8 mouse cellular contexts compared by ENCODE assay signal in the genomic region with DNA sequence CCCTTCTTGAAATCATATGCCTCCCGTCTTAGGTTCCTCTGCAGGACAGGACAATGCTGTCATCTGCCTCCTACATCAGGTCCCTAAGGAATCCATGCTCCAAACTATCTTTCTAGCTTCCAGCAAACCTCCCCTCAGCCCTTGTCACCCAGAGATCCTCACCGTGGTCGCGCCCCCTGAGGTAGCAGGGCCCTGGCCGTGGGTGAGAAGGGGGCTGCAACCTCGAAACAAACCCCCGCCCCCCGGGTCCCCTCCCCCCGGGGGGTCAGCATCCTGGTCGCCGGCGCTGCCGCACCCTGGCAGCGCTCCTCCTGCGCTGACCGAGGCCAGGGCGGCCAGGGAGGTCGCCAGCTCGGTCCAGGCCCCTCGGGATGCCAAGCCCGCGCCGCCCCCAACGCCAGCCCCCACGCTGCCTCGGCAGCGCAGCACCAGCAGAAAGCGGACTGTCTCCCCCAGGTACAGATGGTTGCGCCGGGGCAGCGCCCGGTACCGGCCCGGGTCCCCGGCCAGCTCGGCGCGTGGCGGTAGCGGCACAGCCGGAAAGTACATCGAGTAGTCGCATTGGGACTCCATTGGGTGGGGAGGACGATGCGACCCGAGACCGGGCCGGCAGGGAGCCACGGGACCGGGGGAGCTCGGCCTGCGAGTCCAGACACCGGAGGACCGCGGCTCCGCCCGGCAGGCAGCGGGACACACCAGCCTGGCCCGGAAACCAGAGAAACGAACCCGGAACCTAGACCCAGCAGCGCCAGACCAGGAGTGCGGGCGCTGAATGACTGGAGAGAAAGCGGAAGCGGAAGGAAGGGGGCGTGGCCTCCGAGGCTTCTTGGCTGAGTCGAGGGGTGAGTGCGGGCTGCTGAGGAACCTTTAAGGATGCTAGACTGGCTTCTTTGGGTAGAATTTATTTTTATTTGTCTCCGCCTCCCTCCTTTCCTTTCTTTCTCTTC. TPM values are rescaled to one million over a fixed set of nuclear protein-coding genes. Genes with fewer than 3 reads are reported as not detected.
DNase-seq lines count a peak whose midpoint lies in the region; ATAC-seq lines count a peak whose summit lies in the region.

A gene (minus strand): TSS at position 774 of the 947 bp plus-strand sequence.

- no peaks in the 10 kb centered on the region for H3K27me3 ChIP-seq in forebrain, embryonic 10.5 days (ENCODE audit: poor library complexity, severe bottlenecking)
- H3K27me3 ChIP-seq in heart, embryonic 15.5 days: no peaks in the 10 kb centered on the region
- no peaks in the 10 kb centered on the region for H3K27me3 ChIP-seq in liver, embryonic 15.5 days
- no peaks in the 10 kb centered on the region for H3K27me3 ChIP-seq in neural tube, embryonic 12.5 days (replicated peaks)

- peaks cover 54% of the 10 kb centered on the region for H3K36me3 ChIP-seq in forebrain, embryonic 10.5 days (replicated peaks)
- H3K36me3 ChIP-seq in heart, embryonic 15.5 days: peaks cover 27% of the 10 kb centered on the region
- peaks cover 32% of the 10 kb centered on the region for H3K36me3 ChIP-seq in liver, embryonic 15.5 days (replicated peaks)
- peaks cover 46% of the 10 kb centered on the region for H3K36me3 ChIP-seq in neural tube, embryonic 12.5 days

- H3K27ac ChIP-seq in forebrain, embryonic 10.5 days: peak within 1 kb of the TSS; percentile 93
- peak within 1 kb of the TSS; percentile 74 for H3K27ac ChIP-seq in heart, embryonic 15.5 days
- H3K27ac ChIP-seq in liver, embryonic 15.5 days (replicated peaks): peak within 1 kb of the TSS; percentile 75
- H3K27ac ChIP-seq in neural tube, embryonic 12.5 days: peak within 1 kb of the TSS; percentile 32; the same call in 1 of the 2 replicates

- peak; percentile 83 for DNase-seq in c-Kit-negative CD71-positive TER-119-positive erythroid progenitor cells, embryonic 14.5 days (ENCODE audit: low read depth, low spot score)
- DNase-seq in forebrain, embryonic 10.5 days (ENCODE audit: extremely low spot score, low spot score): peak; percentile 90
- peak; percentile 95 to 98 for DNase-seq in kidney, postnatal 36 days
- peak; percentile 88 for DNase-seq in telencephalon, adult 2 months (ENCODE audit: low read depth, low spot score)

- H3K9me3 ChIP-seq in forebrain, embryonic 10.5 days: no peaks in the 10 kb centered on the region
- H3K9me3 ChIP-seq in heart, embryonic 15.5 days (replicated peaks): no peaks in the 10 kb centered on the region
- H3K9me3 ChIP-seq in liver, embryonic 15.5 days (replicated peaks): no peaks in the 10 kb centered on the region
- no peaks in the 10 kb centered on the region for H3K9me3 ChIP-seq in neural tube, embryonic 12.5 days

- WGBS in forebrain, embryonic 10.5 days: under 1% methylated on average over 66 of the region's 71 CpGs
- under 1% methylated on average over 70 of the region's 71 CpGs for WGBS in heart, embryonic 15.5 days
- under 1% methylated on average over 71 of the region's 71 CpGs for WGBS in liver, embryonic 15.5 days (ENCODE audit: insufficient replicate concordance)
- under 1% methylated on average over 65 of the region's 71 CpGs for WGBS in neural tube, embryonic 12.5 days

- H3K4me3 ChIP-seq in forebrain, embryonic 10.5 days: peak within 1 kb of the TSS; percentile 99
- H3K4me3 ChIP-seq in heart, embryonic 15.5 days: peak within 1 kb of the TSS; percentile 68
- peak within 1 kb of the TSS; percentile 84 for H3K4me3 ChIP-seq in liver, embryonic 15.5 days (replicated peaks)
- H3K4me3 ChIP-seq in neural tube, embryonic 12.5 days: peak within 1 kb of the TSS; percentile 97

- H3K9ac ChIP-seq in heart, embryonic 15.5 days: peak within 1 kb of the TSS; percentile 90
- peak within 1 kb of the TSS; percentile 84 for H3K9ac ChIP-seq in liver, embryonic 15.5 days
- H3K9ac ChIP-seq in neural tube, embryonic 12.5 days: peak within 1 kb of the TSS; percentile 97

- peaks cover 30% of the 10 kb centered on the region for H3K4me1 ChIP-seq in forebrain, embryonic 10.5 days
- H3K4me1 ChIP-seq in heart, embryonic 15.5 days (replicated peaks): peaks cover 40% of the 10 kb centered on the region
- peaks cover 62% of the 10 kb centered on the region for H3K4me1 ChIP-seq in liver, embryonic 15.5 days (replicated peaks)
- H3K4me1 ChIP-seq in neural tube, embryonic 12.5 days: peaks cover 21% of the 10 kb centered on the region

- peak; percentile 99 for ATAC-seq in CD4-positive, CD25-positive, alpha-beta regulatory T cell, adult 4 months
- ATAC-seq in heart, embryonic 15.5 days (replicated peaks; ENCODE audit: insufficient number of reproducible peaks, insufficient read depth, low FRiP score, low read depth): peak; percentile 84
- peak; percentile 81 for ATAC-seq in liver, embryonic 15.5 days (ENCODE audit: insufficient read depth)
- peak; percentile 88 for ATAC-seq in neural tube, embryonic 12.5 days (ENCODE audit: low FRiP score, low read depth)

- H3K4me2 ChIP-seq in heart, embryonic 15.5 days: peak within 1 kb of the TSS; percentile 93
- H3K4me2 ChIP-seq in liver, embryonic 15.5 days: peak within 1 kb of the TSS; percentile 95
- peak within 1 kb of the TSS; percentile 100 for H3K4me2 ChIP-seq in neural tube, embryonic 12.5 days (replicated peaks)

RNA-seq across cellular contexts. Expression of the gene that starts here (rescaled TPM):
- polyA plus RNA-seq in CD4-positive, CD25-positive, alpha-beta regulatory T cell, adult 4 months (2017; shearing (Covaris generic)): 1 to 10 TPM; 2.7 to 4.4 TPM
- 5.3 and 5.5 TPM in 2 replicates for polyA plus RNA-seq in forebrain, embryonic 10.5 days (2016; fragmentation: Nextera tagmentation; extraction: Ambion mirVana)
- 2.9 and 4.7 TPM in 2 replicates for polyA plus RNA-seq in heart, embryonic 15.5 days (2015; fragmentation: Nextera tagmentation; extraction: Ambion mirVana)
- polyA plus RNA-seq in liver, embryonic 15.5 days (2015; fragmentation: Nextera tagmentation; extraction: Ambion mirVana): 2.5 and 3.6 TPM in 2 replicates
- polyA plus RNA-seq in neural tube, embryonic 12.5 days (2016; fragmentation: Nextera tagmentation; extraction: Ambion mirVana): 20.1 and 25.4 TPM in 2 replicates

Comparison
In these comparisons a context has a peak if more than half of its experiments do, and no peak if none do; other contexts are left out.
1. Peak in every context shown above with its lines: DNase-seq, ATAC-seq, H3K4me3 ChIP-seq and H3K27ac ChIP-seq.
2. H3K27ac ChIP-seq: peak in every context shown above with its lines; median percentile 93 in forebrain, embryonic 10.5 days; 75 in liver, embryonic 15.5 days; 74 in heart, embryonic 15.5 days; 32 in neural tube, embryonic 12.5 days.